Mouse (Mus musculus) cerebellum, adult 2 months (tissue): ENCODE measurements around the gene Glra4. TPM values are rescaled to one million over a fixed set of nuclear protein-coding genes. Genes with fewer than 3 reads are reported as not detected.

Experiments used
- DNase-seq, 2 experiments: peaks; one replicate each; pipeline ENCODE4 v3.0.0; 2021
- H3K27ac ChIP-seq: fragments of 200-500 bp; 2 replicates; pipeline ENCODE4 v1.5.1; 2012; ENCODE audit warnings: low read length, control low read depth, inconsistent platforms; ENCODE audit not compliant: insufficient read depth
- H3K27me3 ChIP-seq: fragments of 200-500 bp; 2 replicates; pipeline ENCODE4 v1.6.1; 2012; ENCODE audit warnings: inconsistent platforms, mild to moderate bottlenecking, low read length, moderate library complexity; ENCODE audit not compliant: control insufficient read depth, insufficient read depth
- H3K4me1 ChIP-seq: fragments of 200-500 bp; 2 replicates; pipeline ENCODE4 v1.6.1; 2011; ENCODE audit warnings: low read length; ENCODE audit not compliant: control insufficient read depth, insufficient read depth
- H3K4me3 ChIP-seq: fragments of 200-500 bp; replicated peaks from 2 replicates; pipeline ENCODE3; 2011; ENCODE audit warnings: mild to moderate bottlenecking, low read depth, low read length, control low read depth; ENCODE audit not compliant: insufficient read depth
- CTCF ChIP-seq: fragments of 200-500 bp; IDR thresholded peaks from 2 replicates; pipeline ENCODE4 v1.5.1; 2011; ENCODE audit warnings: low read depth, mild to moderate bottlenecking, control low read depth, low read length, moderate library complexity, borderline replicate concordance; ENCODE audit not compliant: insufficient read depth
- POLR2A ChIP-seq: fragments of 200-500 bp; IDR thresholded peaks from 2 replicates; pipeline ENCODE4 v1.6.1; 2011; ENCODE audit warnings: low read length, control low read depth, borderline replicate concordance; ENCODE audit not compliant: insufficient read depth
- WGBS: fragments of 180-500 bp; shearing (Covaris S2); methylation state at CpG from one replicate; pipeline ENCODE4 v1.1.7; 2018; 5-methylcytosine and 5-hydroxymethylcytosine counted together
- polyA plus RNA-seq: library from polyadenylated mRNA; depleted of rRNA; stranded (reverse); fragments of >200 nt; gene quantifications from 2 replicates; pipeline ENCODE4 v1.2.3, GENCODE M21; 2012

The Glra4 gene
- polyA plus RNA-seq, 1 experiment: 1.1 TPM

- no peak overlapping the region for H3K4me3 ChIP-seq
- WGBS: 39% methylated on average over 2 of the region's 2 CpGs
- no peaks in the 10 kb centered on the region for H3K27me3 ChIP-seq
- no peak overlapping the region for H3K27ac ChIP-seq
- no peak for DNase-seq
- TF ChIP-seq CTCF: no peak
- no peak for TF ChIP-seq POLR2A
- H3K4me1 ChIP-seq: no peaks in the 10 kb centered on the region; the same call in 1 of the 2 replicates
These were observed 679 bp downstream of the Glra4 start for GRCm38 (mm10) chrX:136779262-136779661.

DNA sequence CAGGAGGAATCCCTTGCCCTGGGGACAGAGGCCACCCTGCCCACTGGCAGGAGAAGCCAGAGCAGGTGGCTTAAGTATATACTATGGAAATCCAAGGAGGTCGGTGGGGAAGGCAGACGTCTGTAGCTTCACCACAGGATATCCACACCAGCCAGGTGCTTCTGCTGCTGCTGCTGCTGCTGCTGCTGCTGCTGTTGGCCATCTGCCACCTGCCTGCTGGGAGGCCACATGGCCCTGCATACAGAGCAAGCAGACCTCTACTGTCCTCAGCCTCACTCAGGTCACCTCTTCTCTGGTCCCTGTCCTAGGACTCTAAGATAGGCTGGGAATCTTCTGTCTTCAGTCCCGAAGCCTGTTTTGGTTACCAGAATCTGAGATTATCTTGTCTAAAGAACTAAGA is 1.9 kb downstream of the Glra4 start:
- TF ChIP-seq CTCF (no peak), POLR2A (no peak)
- Histone ChIP-seq H3K27ac (no peak overlapping the region), H3K4me3 (no peak overlapping the region), H3K27me3 (no peaks in the 10 kb centered on the region), H3K4me1 (no peaks in the 10 kb centered on the region; the same call in 1 of the 2 replicates)
- WGBS: 21% methylated on average over 3 of the region's 3 CpGs
- DNase-seq: peak in 1 of 2 experiments; percentile 3

DNA sequence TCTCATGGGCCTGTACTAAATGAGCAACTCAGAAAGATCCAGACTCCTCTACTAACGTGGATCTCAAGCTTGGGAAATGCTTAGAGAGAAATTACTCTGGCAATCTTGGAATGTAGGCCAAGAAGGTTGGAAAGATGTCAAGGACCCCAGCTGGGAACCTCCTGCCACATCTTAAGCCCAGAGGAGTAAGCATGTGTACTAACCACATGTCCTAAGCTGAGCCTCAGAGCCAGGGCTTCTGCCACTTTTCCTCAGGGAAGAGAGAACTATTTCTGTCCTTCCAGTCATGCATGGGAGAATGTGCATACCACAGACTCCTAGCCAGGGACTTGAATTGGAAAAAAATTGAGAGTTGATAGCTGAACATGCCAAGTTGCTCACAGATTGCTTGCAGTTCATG is 6.9 kb downstream of the Glra4 start:
- TF ChIP-seq CTCF (no peak), POLR2A (no peak)
- H3K4me1 ChIP-seq: no peaks in the 10 kb centered on the region; the same call in 1 of the 2 replicates
- no peaks in the 10 kb centered on the region for H3K27me3 ChIP-seq
- H3K4me3 ChIP-seq: no peak overlapping the region
- 9% methylated on average over 1 of the region's 1 CpGs for WGBS
- no peak overlapping the region for H3K27ac ChIP-seq
- DNase-seq: peak; percentile 28 to 32

DNA sequence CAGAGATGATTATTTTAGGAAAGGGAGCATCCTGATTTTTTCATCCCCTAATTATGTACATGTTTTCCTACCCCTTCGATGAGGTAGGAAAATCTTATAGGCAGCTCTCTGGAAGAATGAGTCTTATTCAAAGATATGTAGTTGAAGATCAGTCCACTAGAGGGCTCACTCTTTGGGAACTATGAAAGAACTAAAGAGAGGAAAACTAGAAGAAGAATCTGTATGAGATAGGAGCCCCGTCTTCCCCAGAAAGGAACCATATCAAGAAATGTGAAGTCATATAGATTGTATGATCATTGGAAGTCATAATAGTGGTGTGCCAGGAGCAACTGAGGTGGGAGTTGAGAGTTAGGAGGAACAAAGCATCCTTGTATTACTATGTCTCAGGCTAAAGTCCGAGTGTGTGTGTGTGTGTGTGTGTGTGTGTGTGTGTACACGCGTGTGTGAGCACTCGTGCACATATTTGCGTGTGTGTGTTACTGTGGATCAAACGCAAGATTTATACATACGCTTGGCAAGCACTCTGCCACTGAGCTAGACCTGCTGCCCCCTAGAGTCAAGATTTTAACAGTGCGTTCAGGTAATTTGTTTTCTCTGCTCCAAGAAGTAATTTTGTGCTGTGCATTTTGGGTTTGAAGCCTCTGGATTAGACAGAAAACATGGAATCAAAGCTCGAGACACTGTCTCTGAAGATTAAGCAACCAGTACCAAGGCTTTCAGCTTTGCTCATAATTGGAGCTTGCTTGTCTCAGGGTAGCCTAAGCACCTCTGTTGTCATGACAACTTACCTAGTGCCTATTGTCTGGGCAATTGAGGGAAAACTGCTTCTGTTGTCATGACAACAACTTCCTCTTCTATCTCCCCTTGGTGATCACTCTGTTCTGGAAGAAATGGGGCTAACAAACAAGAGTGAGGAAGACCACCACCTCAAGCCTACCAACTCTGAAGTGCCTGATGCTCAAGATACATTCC is 18.6 kb downstream of the Glra4 start:
- no peaks in the 10 kb centered on the region for H3K27me3 ChIP-seq
- H3K27ac ChIP-seq: no peak overlapping the region; the same call in 1 of the 2 replicates
- H3K4me3 ChIP-seq: no peak overlapping the region
- WGBS: 48% methylated on average over 11 of the region's 11 CpGs
- no peak for TF ChIP-seq POLR2A
- peak; percentile 42 for TF ChIP-seq CTCF
- DNase-seq: peak in 1 of 2 experiments; percentile 21
- H3K4me1 ChIP-seq: no peaks in the 10 kb centered on the region

GRCm38 (mm10) chrX:136755464-136755863 is 24.5 kb downstream of the Glra4 start:
- Histone ChIP-seq H3K4me1 (no peaks in the 10 kb centered on the region), H3K4me3 (no peak overlapping the region), H3K27ac (no peak overlapping the region), H3K27me3 (no peaks in the 10 kb centered on the region)
- 53% methylated on average over 3 of the region's 3 CpGs for WGBS
- DNase-seq: peak in 1 of 2 experiments; percentile 4
- TF ChIP-seq POLR2A (no peak), CTCF (no peak)

- H3K27me3 ChIP-seq: no peaks in the 10 kb centered on the region
- TF ChIP-seq CTCF (no peak), POLR2A (no peak)
- peak in 1 of 2 experiments; percentile 4 for DNase-seq
- H3K4me1 ChIP-seq: no peaks in the 10 kb centered on the region
- no peak overlapping the region for H3K4me3 ChIP-seq
- no peak overlapping the region for H3K27ac ChIP-seq
- WGBS: 62% methylated on average over 4 of the region's 4 CpGs
These were observed 30.6 kb downstream of the Glra4 start for GRCm38 (mm10) chrX:136749329-136749728.

- peak in 1 of 2 experiments; percentile 1 for DNase-seq
- Histone ChIP-seq H3K4me3 (no peak overlapping the region), H3K4me1 (no peaks in the 10 kb centered on the region), H3K27me3 (no peaks in the 10 kb centered on the region), H3K27ac (peak overlapping the region; percentile 6; the same call in 1 of the 2 replicates)
- TF ChIP-seq CTCF: no peak
- TF ChIP-seq POLR2A: no peak
- 60% methylated on average over 8 of the region's 8 CpGs for WGBS
These were observed 35.3 kb downstream of the Glra4 start for GRCm38 (mm10) chrX:136744663-136745062.
